Mouse (Mus musculus) hematopoietic stem cell, adult 5-6 weeks (primary cell): ENCODE data around the gene Trim40. TPM values are rescaled to one million over a fixed set of nuclear protein-coding genes. Genes with fewer than 3 reads are reported as not detected.

Experiments used
- total RNA-seq: library from RNA; stranded (forward); fragments of 172-1452, 232-1000 nt; gene quantifications from 2 replicates; pipeline ENCODE4 v1.2.3, GENCODE M21; 2017

Gene Trim40
- total RNA-seq, 1 experiment from 2014 or later: not detected

Other genes with a start within 250 kb of the Trim40 start
- gene H2-M9, start 247.5 kb downstream of the Trim40 start, total RNA-seq: not detected in 2 replicates
- not detected in 2 replicates for gene H2-M1, start 217.9 kb downstream of the Trim40 start, total RNA-seq
- not detected in 2 replicates for gene H2-M10.5, start 117.2 kb downstream of the Trim40 start, total RNA-seq
- gene H2-M10.6, start 78.0 kb downstream of the Trim40 start, total RNA-seq: not detected in 2 replicates
- 22.2 and 27.6 TPM in 2 replicates for gene Trim26, start 53.0 kb downstream of the Trim40 start, total RNA-seq
- not detected in 2 replicates for gene Trim15, start 22.9 kb downstream of the Trim40 start, total RNA-seq
- gene Trim10, start 20.5 kb downstream of the Trim40 start, total RNA-seq: 1.1 and 3.9 TPM in 2 replicates
- not detected in 2 replicates for gene Trim31, start 8.0 kb upstream of the Trim40 start, total RNA-seq
- not detected in 2 replicates for gene Rnf39, start 52.8 kb upstream of the Trim40 start, total RNA-seq
- 37.8 and 55.1 TPM in 2 replicates for gene Ppp1r11, start 61.6 kb upstream of the Trim40 start, total RNA-seq
- gene Znrd1, start 68.4 kb upstream of the Trim40 start, total RNA-seq: 45.1 and 49.9 TPM in 2 replicates
- gene Znrd1as, start 68.5 kb upstream of the Trim40 start, total RNA-seq: 9.2 and 13.8 TPM in 2 replicates
- gene 2410137M14Rik, start 91.1 kb upstream of the Trim40 start, total RNA-seq: not detected in 2 replicates
- not detected in 2 replicates for gene H2-M5, start 99.4 kb upstream of the Trim40 start, total RNA-seq
- gene Zfp57, start 111.0 kb upstream of the Trim40 start, total RNA-seq: 6.9 and 13.6 TPM in 2 replicates
- not detected in 2 replicates for gene Mog, start 133.3 kb upstream of the Trim40 start, total RNA-seq
- gene Gabbr1, start 155.8 kb upstream of the Trim40 start, total RNA-seq: 10.7 and 43.0 TPM in 2 replicates
- gene Olfr90, start 198.4 kb upstream of the Trim40 start, total RNA-seq: not detected in 2 replicates
- not detected in 2 replicates for gene Olfr91, start 208.2 kb upstream of the Trim40 start, total RNA-seq
- not detected in 2 replicates for gene Olfr92, start 230.0 kb upstream of the Trim40 start, total RNA-seq